Mouse (Mus musculus) limb, embryonic 14.5 days (tissue): ENCODE results near the gene Mcpt8. TPM values are rescaled to one million over a fixed set of nuclear protein-coding genes. Genes with fewer than 3 reads are reported as not detected.
"Not testable (repeated sequence)": the region's sequence is repeated elsewhere in the genome, so short reads cannot be mapped to it uniquely, and the experiment has no call there.

ENCODE experiments used
- ATAC-seq: fragments of 200-750 bp; cut with Nextera tagmentation; 2 replicates; pipeline ENCODE4 v1.8.0; 2017; ENCODE audit warnings: low read depth, moderate number of reproducible peaks, moderate TSS enrichment; ENCODE audit not compliant: low FRiP score
- DNase-seq: peaks from one replicate; pipeline ENCODE4 v3.0.0-alpha.2; 2015; ENCODE audit warnings: low spot score
- H3K27ac ChIP-seq: fragments of 300-500 bp; sonication (generic); replicated peaks from 2 replicates; pipeline ENCODE4 v1.5.1; 2014; ENCODE audit warnings: low read depth, mild to moderate bottlenecking, low read length, moderate library complexity, mixed read lengths
- H3K27me3 ChIP-seq: fragments of 300-500 bp; sonication (generic); 2 replicates; pipeline ENCODE4 v1.6.1; 2014; ENCODE audit warnings: low read length, mixed read lengths; ENCODE audit not compliant: control insufficient read depth, insufficient read depth
- H3K36me3 ChIP-seq: fragments of 300-500 bp; sonication (generic); 2 replicates; pipeline ENCODE4 v1.6.1; 2014; ENCODE audit warnings: mild to moderate bottlenecking, low read length, moderate library complexity, mixed read lengths; ENCODE audit not compliant: control insufficient read depth, insufficient read depth
- H3K4me1 ChIP-seq: fragments of 300-500 bp; sonication (generic); 2 replicates; pipeline ENCODE4 v1.6.1; 2014; ENCODE audit warnings: antibody characterized with exemption, low read length, mixed read lengths; ENCODE audit not compliant: control insufficient read depth, insufficient read depth
- H3K4me2 ChIP-seq: fragments of 300-500 bp; sonication (generic); replicated peaks from 2 replicates; pipeline ENCODE4 v1.6.1; 2014; ENCODE audit warnings: low read depth, mild to moderate bottlenecking, low read length, moderate library complexity; ENCODE audit not compliant: severe bottlenecking
- H3K4me3 ChIP-seq: fragments of 300-500 bp; sonication (generic); replicated peaks from 2 replicates; pipeline ENCODE4 v1.5.1; 2014; ENCODE audit warnings: low read length
- H3K9ac ChIP-seq: fragments of 300-500 bp; sonication (generic); 2 replicates; pipeline ENCODE4 v1.6.1; 2014; ENCODE audit warnings: mild to moderate bottlenecking, low read depth, low read length, moderate library complexity; ENCODE audit not compliant: severe bottlenecking
- H3K9me3 ChIP-seq: fragments of 300-500 bp; sonication (generic); 2 replicates; pipeline ENCODE4 v1.6.1; 2016; ENCODE audit warnings: low read length; ENCODE audit not compliant: control insufficient read depth
- POLR2A ChIP-seq: fragments of 200-500 bp; IDR thresholded peaks from 2 replicates; pipeline ENCODE4 v1.8.0; 2012; ENCODE audit warnings: inconsistent platforms, mild to moderate bottlenecking, moderate library complexity, borderline replicate concordance; ENCODE audit not compliant: insufficient read depth, insufficient read length; ENCODE audit errors: extremely low read depth
- WGBS: fragments of 180-500 bp; shearing (Covaris S2); extraction: QIAGEN DNeasy Blood & Tissue Kit; methylation state at CpG from one replicate; pipeline ENCODE4 v1.1.7; 2014; 5-methylcytosine and 5-hydroxymethylcytosine counted together
- polyA plus RNA-seq, 2 experiments: library from polyadenylated mRNA; depleted of rRNA in 1 of 2; stranded (reverse) in 1 of 2; unstranded in 1 of 2; fragments of >200 nt; fragmentation: Nextera tagmentation in 1 of 2; extraction: Ambion mirVana in 1 of 2; gene quantifications; 2 replicates each; pipeline versions ENCODE4 v1.2.1 to v1.2.3; 2012 to 2014

Mcpt8 gene
- polyA plus RNA-seq, 2 experiments = 1.5 to 1.8 TPM

DNA sequence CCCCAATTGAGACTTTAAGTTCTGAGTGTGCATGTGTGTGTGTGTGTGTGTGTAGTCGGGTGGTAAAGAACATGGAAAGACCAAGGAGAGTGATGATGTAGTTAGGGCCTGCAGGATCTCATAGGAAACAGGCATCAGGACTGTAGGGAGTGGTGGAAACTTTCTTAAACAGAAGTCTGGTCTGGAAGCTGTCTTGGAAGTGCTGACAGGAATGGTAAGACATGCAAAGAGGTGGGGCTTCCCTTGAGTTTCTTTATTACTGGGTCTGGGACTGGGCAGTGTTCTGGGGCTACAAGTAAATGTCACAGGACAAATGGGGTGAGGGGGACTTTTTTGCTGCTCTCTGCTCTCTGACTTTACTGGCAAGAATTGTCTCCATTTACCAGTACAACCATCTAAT, 12.5 kb upstream of the Mcpt8 start:
- no peak overlapping the region for H3K27ac ChIP-seq
- H3K4me2 ChIP-seq = no peak overlapping the region
- no peak for TF ChIP-seq POLR2A
- ATAC-seq (no peak), DNase-seq (no peak)
- no peaks in the 10 kb centered on the region for H3K36me3 ChIP-seq
- WGBS = 84% methylated on average over 1 of the region's 1 CpGs
- no peaks in the 10 kb centered on the region for H3K9me3 ChIP-seq
- H3K9ac ChIP-seq = no peak overlapping the region
- H3K27me3 ChIP-seq = no peaks in the 10 kb centered on the region
- H3K4me3 ChIP-seq = no peak overlapping the region
- no peaks in the 10 kb centered on the region for H3K4me1 ChIP-seq

DNA sequence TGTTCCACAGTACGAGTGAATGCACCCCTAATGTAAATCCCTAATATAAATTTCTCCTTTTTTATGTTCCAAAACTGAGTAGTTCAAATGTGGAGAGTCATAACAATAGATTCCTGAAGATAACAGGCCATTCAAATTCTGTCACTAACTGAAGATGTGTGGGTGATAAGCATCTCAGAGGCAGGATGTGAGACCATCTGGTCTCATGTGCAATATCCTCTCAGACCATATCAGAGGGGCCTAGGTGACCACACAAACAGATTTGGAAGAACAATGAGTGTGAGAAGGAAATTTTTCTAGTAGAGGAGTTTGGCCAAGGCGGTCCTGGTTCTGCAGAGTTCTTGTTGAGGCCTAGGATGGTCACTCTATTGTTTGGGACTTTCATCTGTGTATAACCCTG, 8.3 kb upstream of the Mcpt8 start:
- H3K4me3 ChIP-seq = no peak overlapping the region
- no peaks in the 10 kb centered on the region for H3K36me3 ChIP-seq
- ATAC-seq (no peak), DNase-seq (no peak)
- WGBS = 73% methylated on average over 2 of the region's 2 CpGs
- TF ChIP-seq POLR2A = no peak
- H3K27ac ChIP-seq = no peak overlapping the region
- no peak overlapping the region for H3K4me2 ChIP-seq
- H3K9ac ChIP-seq = no peak overlapping the region
- no peaks in the 10 kb centered on the region for H3K27me3 ChIP-seq
- no peaks in the 10 kb centered on the region for H3K4me1 ChIP-seq
- no peaks in the 10 kb centered on the region for H3K9me3 ChIP-seq

DNA sequence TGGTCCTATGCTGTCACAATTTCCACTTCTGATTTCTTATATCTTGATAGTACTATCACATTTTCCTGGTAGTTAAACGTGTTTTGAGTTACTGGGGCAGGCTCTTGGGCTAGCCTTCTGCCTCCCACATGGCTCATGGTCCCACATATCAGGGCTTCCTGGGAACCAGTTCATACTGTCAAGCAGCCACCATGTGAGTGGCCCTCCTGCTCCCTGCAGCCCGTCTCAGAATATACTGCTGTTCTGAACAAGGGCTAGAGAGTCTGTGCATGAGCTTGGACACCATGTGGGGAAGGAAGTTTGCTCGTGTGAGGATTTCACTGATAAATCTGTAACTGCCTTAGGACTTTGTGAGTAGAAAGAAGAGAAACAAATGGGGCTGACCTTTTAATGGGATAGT, 1.6 kb upstream of the Mcpt8 start:
- 75% methylated on average over 3 of the region's 3 CpGs for WGBS
- DNase-seq (no peak), ATAC-seq (no peak)
- Histone ChIP-seq H3K4me3 (no peak overlapping the region), H3K9me3 (no peaks in the 10 kb centered on the region), H3K36me3 (no peaks in the 10 kb centered on the region), H3K4me1 (no peaks in the 10 kb centered on the region), H3K27ac (no peak overlapping the region), H3K4me2 (no peak overlapping the region), H3K27me3 (no peaks in the 10 kb centered on the region), H3K9ac (no peak overlapping the region)
- TF ChIP-seq POLR2A = no peak

DNA sequence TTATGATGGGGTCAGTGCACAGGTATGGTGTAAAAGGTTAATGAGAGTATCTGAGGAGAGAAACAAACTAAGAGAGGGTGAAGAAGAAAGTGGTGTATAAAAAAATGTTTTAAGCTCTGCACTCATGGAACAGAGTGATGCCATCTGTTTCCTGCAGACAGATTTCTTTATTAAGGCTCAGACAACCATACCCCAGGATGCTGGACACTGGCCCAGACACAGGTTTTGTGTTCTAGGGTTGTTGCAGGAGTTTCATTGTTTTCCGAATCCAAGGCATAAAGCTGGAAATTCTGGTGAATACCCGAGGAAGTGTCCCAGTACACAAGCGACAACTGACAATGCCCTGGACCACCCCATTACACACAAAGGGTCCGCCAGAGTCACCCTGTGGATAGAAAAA, 3.1 kb downstream of the Mcpt8 start:
- H3K27me3 ChIP-seq = no peaks in the 10 kb centered on the region
- no peaks in the 10 kb centered on the region for H3K9me3 ChIP-seq
- WGBS = 86% methylated on average over 4 of the region's 4 CpGs
- no peaks in the 10 kb centered on the region for H3K4me1 ChIP-seq
- no peak overlapping the region for H3K4me2 ChIP-seq
- H3K4me3 ChIP-seq = no peak overlapping the region
- TF ChIP-seq POLR2A = no peak
- ATAC-seq = no peak
- no peak for DNase-seq
- no peak overlapping the region for H3K9ac ChIP-seq
- no peaks in the 10 kb centered on the region for H3K36me3 ChIP-seq
- no peak overlapping the region for H3K27ac ChIP-seq

DNA sequence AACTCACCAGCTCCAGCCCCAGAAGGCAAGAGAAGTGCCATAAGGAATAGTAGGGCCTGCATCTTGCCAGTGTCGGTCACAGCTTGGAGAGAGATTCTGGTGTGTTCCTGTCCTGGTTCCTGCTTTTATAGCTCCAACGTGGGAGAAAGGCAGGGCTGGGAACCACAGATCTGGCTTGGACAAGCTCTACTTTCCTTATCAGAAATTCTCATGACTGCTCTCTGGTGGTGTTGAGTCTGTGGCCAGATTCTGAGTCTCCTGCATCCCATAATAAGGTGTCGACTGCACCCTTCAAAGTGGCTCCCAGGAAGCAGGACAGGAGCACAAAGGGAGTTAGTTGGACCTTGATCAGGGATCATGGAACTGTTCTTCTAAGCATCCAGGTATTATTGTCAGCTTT, 22.9 kb downstream of the Mcpt8 start, which contains the start of gene Mcpt4:
Mcpt4 (minus strand) TSS at position 101 of the 400 bp plus-strand sequence.
- not testable (repeated sequence) for H3K9ac ChIP-seq, ATAC-seq, H3K4me1 ChIP-seq, H3K4me3 ChIP-seq, H3K27me3 ChIP-seq, H3K27ac ChIP-seq, H3K4me2 ChIP-seq, DNase-seq, H3K36me3 ChIP-seq, H3K9me3 ChIP-seq
- 60% methylated on average over 3 of the region's 3 CpGs for WGBS

DNA sequence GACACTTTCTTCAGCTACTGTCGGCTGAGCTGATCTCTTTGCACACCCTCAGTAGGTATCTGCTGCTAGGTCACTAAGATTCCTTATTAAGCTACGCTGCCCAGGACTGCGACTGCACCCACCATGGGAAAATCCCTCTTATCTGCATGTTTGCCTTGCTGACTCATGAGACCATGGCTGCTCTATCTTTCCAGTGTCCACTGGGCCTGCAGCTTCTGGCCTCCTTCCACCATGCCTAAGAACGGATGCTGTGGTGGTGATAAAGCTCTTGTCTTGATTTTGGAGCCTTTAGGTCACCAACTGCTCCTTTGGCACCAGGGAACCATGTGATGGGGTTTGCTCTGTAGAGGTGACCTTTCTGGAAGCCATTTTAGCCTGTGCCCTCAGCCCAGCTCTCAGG, 27.4 kb downstream of the Mcpt8 start:
- no peak for TF ChIP-seq POLR2A
- 83% methylated on average over 4 of the region's 4 CpGs for WGBS

More for the DNA sequence above, 27.4 kb downstream of the Mcpt8 start:
- no peak overlapping the region for H3K9ac ChIP-seq
- H3K36me3 ChIP-seq = no peaks in the 10 kb centered on the region
- ATAC-seq = no peak
- DNase-seq = no peak
- H3K4me1 ChIP-seq = no peaks in the 10 kb centered on the region
- H3K9me3 ChIP-seq = no peaks in the 10 kb centered on the region
- H3K4me2 ChIP-seq = no peak overlapping the region
- no peak overlapping the region for H3K27ac ChIP-seq
- no peak overlapping the region for H3K4me3 ChIP-seq
- no peaks in the 10 kb centered on the region for H3K27me3 ChIP-seq
